Mouse (Mus musculus) lung, postnatal 0 days (tissue): Measurements from ENCODE around the gene Smoc2.

ENCODE experiments used
- CTCF ChIP-seq: IDR thresholded peaks from 2 replicates; pipeline ENCODE4 v1.5.1; 2016; ENCODE audit warnings: antibody characterized with exemption, mild to moderate bottlenecking
- EP300 ChIP-seq: IDR thresholded peaks from 2 replicates; pipeline ENCODE4 v1.6.1; 2016; ENCODE audit warnings: antibody characterized with exemption, mild to moderate bottlenecking, control low read depth

DNA sequence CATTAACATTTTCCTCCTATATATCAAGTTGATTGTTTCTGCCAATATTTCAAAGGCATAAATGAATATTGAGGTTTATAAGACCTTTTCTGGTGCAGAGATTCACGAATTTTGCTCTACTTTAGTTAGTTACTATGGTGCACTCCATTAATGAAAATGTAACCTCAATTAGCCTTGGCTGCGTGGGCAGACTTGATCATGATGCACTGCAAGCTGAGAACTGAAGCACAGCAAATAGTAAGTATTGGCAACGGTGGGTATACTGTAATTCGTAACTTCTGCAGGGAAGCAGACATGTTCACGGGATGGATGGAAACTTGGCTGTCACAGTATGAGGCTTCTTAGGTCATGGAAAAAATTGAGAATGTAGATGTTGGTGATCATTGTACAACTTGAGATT is 166.3 kb downstream of the Smoc2 start:
- no peak for TF ChIP-seq CTCF
- no peak for TF ChIP-seq EP300
